1 mouse cellular context compared by ENCODE assay signal in the genomic region with DNA sequence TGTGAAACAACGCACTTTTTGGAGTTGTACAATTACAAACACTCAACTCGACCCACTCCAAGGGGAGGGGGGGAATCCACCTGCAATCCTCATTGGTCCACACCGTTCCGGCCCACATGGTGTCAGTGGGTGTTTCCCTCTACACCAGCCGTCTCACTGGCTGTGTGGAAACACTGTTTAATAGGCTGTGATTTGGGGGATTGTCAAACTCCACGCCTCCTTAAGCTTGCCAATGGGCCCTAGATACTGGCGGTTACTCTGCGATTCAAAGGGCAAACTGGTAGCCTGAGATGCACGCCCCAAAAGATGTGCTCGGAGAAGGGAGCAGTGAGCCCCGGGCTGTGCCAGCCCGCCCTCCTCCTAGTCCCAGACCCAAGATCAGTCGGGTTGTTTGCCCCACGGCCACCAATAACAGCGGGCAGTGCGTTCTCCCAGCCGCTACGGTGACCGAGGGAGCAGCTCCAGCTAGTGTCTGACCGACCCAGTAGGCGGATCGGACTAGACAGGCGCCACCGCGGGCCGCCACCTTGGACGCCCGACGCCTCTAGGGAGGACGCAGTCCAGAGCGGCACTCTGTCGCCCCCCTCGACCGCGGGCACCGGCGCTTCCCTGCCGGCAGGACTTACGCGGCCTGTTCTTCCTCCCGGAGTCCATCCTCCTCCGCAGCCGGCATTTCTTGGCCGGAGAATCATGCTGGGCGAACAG.
TF ChIP-seq lines count a peak whose summit lies in the region.

No protein-coding gene starts in this region.

TF ChIP-seq in MEL, 35 proteins besides CTCF, POLR2A, EP300 and RAD21 (continued from another document):
- no peak for TF ChIP-seq USF2 (IDR thresholded peaks at IDR 0.05; ENCODE audit: borderline replicate concordance in 1 of 2, insufficient read depth in 1 of 2, low read depth in 1 of 2, low read length in 2 of 2)
- no peak for TF ChIP-seq MEF2A (IDR thresholded peaks at IDR 0.05; ENCODE audit: extremely low read depth, insufficient replicate concordance, low read depth, low read length, poor library complexity, severe bottlenecking)
- TF ChIP-seq ETS1 (IDR thresholded peaks at IDR 0.05; ENCODE audit: low read depth, low read length) = peak; percentile 57
- TF ChIP-seq GATA1 (IDR thresholded peaks at IDR 0.05; ENCODE audit: low read depth, low read length) = 0 out of 2 replicates have a peak, but pooled peaks have one; percentile 7
- TF ChIP-seq MAFK (IDR thresholded peaks at IDR 0.05; ENCODE audit: borderline replicate concordance, low read depth, low read length) = no peak
- peak; percentile 81; the same call in 1 of the 2 replicates for TF ChIP-seq POLR2AphosphoS2 (IDR thresholded peaks at IDR 0.05; ENCODE audit: low read length)
- TF ChIP-seq TAL1 (IDR thresholded peaks at IDR 0.05; ENCODE audit: low read length) = no peak
- TF ChIP-seq NELFE (IDR thresholded peaks at IDR 0.05; ENCODE audit: low read depth, low read length) = peak; percentile 89
- peak; percentile 77 for TF ChIP-seq MAX (IDR thresholded peaks at IDR 0.05; ENCODE audit: low read length)
- peak; percentile 93 for TF ChIP-seq TBP (IDR thresholded peaks at IDR 0.05; ENCODE audit: low read depth, low read length)
- TF ChIP-seq ZKSCAN1 (IDR thresholded peaks at IDR 0.05; ENCODE audit: low read depth, low read length) = no peak
- TF ChIP-seq ZMIZ1 (IDR thresholded peaks at IDR 0.05; ENCODE audit: low read depth, low read length) = peak; percentile 95
- 0 out of 2 replicates have a peak, but pooled peaks have one; percentile 48 for TF ChIP-seq POLR2AphosphoS5 (IDR thresholded peaks at IDR 0.05; ENCODE audit: borderline replicate concordance, low read depth, low read length)
- no peak; the same call in 1 of the 2 replicates for TF ChIP-seq SMC3 (IDR thresholded peaks at IDR 0.05; ENCODE audit: low read depth, low read length)
- no peak for TF ChIP-seq ZC3H11A (IDR thresholded peaks at IDR 0.05; ENCODE audit: low read depth, low read length)
